Mouse (Mus musculus) G1E (cell line): ENCODE results near the gene Atp5j2.

ENCODE experiments used
- CTCF ChIP-seq: IDR thresholded peaks from 2 replicates; pipeline ENCODE4 v1.5.1; 2012; ENCODE audit warnings: low read depth, low read length, inconsistent platforms, mixed read lengths
- GATA1 ChIP-seq: IDR thresholded peaks from 2 replicates; pipeline ENCODE4 v1.6.1; 2012; ENCODE audit warnings: borderline replicate concordance, low read length, inconsistent platforms, mixed read lengths
- GATA2 ChIP-seq: IDR thresholded peaks from 2 replicates; pipeline ENCODE4 v1.6.1; 2012; ENCODE audit warnings: low read depth, low read length, inconsistent platforms, borderline replicate concordance
- TAL1 ChIP-seq: conservative IDR thresholded peaks from 2 replicates; pipeline ENCODE4 v1.6.1; 2012; ENCODE audit warnings: low read depth, low read length, inconsistent platforms, mixed read lengths

GRCm38 (mm10) chr5:145147748-145148147 lies 44.1 kb downstream of the Atp5j2 start:
- TF ChIP-seq CTCF = no peak
- TF ChIP-seq TAL1 = no peak
- TF ChIP-seq GATA1 = no peak
- TF ChIP-seq GATA2 = no peak
